Comparison of ENCODE assay signal across 8 mouse cellular contexts in genomic region chr6:42349006-42349425, GRCm38 (mm10). TPM values are rescaled to one million over a fixed set of nuclear protein-coding genes. Genes with fewer than 3 reads are reported as not detected.
DNase-seq lines count a peak whose midpoint lies in the region; ATAC-seq and TF ChIP-seq lines count a peak whose summit lies in the region.

No protein-coding gene starts in this region.

- H3K4me3 ChIP-seq in C2C12 (ENCODE audit: insufficient read depth, poor library complexity, severe bottlenecking) = peak overlapping the region; percentile 32
- H3K4me3 ChIP-seq in embryonic facial prominence, embryonic 11.5 days (ENCODE audit: low read depth, low read length) = peak overlapping the region; percentile 80
- peak overlapping the region; percentile 86 for H3K4me3 ChIP-seq in kidney, embryonic 15.5 days (replicated peaks)
- peak overlapping the region; percentile 62 for H3K4me3 ChIP-seq in midbrain, embryonic 16.5 days (ENCODE audit: low read depth, low read length)
- H3K4me3 ChIP-seq in stomach, embryonic 16.5 days (replicated peaks; ENCODE audit: low read length) = peak overlapping the region; percentile 83

- no peak; the same call in 1 of the 2 replicates for ATAC-seq in embryonic facial prominence, embryonic 11.5 days (replicated peaks; ENCODE audit: insufficient number of reproducible peaks, low FRiP score, low TSS enrichment, low read depth)
- ATAC-seq in kidney, embryonic 15.5 days (replicated peaks; ENCODE audit: low FRiP score) = peak; percentile 13
- peak; percentile 32 for ATAC-seq in midbrain, embryonic 16.5 days
- peak; percentile 37; the same call in 1 of the 2 replicates for ATAC-seq in stomach, embryonic 16.5 days (ENCODE audit: insufficient read depth, low FRiP score)

- peak overlapping the region; percentile 86 for H3K9ac ChIP-seq in embryonic facial prominence, embryonic 11.5 days (replicated peaks; ENCODE audit: low read length)
- H3K9ac ChIP-seq in kidney, embryonic 15.5 days = peak overlapping the region; percentile 91
- peak overlapping the region; percentile 72 for H3K9ac ChIP-seq in midbrain, embryonic 16.5 days (ENCODE audit: low read depth, low read length)
- peak overlapping the region; percentile 96 for H3K9ac ChIP-seq in stomach, embryonic 16.5 days (ENCODE audit: low read length)

- H3ac ChIP-seq in C2C12 (ENCODE audit: control insufficient read depth, insufficient read length, low read depth) = peak overlapping the region; percentile 76

- peaks cover 4% of the 10 kb centered on the region for H3K4me1 ChIP-seq in embryonic facial prominence, embryonic 11.5 days (ENCODE audit: control insufficient read depth, insufficient read depth, low read length)
- H3K4me1 ChIP-seq in kidney, embryonic 15.5 days = peaks cover 46% of the 10 kb centered on the region
- peaks cover 24% of the 10 kb centered on the region for H3K4me1 ChIP-seq in midbrain, embryonic 16.5 days (ENCODE audit: control insufficient read depth, insufficient read depth, low read length)
- peaks cover 36% of the 10 kb centered on the region for H3K4me1 ChIP-seq in stomach, embryonic 16.5 days (ENCODE audit: control insufficient read depth, insufficient read depth, low read length)

- 0% methylated on average over 11 of the region's 11 CpGs for WGBS in embryonic facial prominence, embryonic 11.5 days
- 1% methylated on average over 11 of the region's 11 CpGs for WGBS in kidney, embryonic 15.5 days
- WGBS in midbrain, embryonic 16.5 days = 1% methylated on average over 11 of the region's 11 CpGs
- WGBS in stomach, embryonic 16.5 days = 2% methylated on average over 11 of the region's 11 CpGs

- no peaks in the 10 kb centered on the region for H3K9me3 ChIP-seq in embryonic facial prominence, embryonic 11.5 days (replicated peaks; ENCODE audit: control insufficient read depth, low read length)
- no peaks in the 10 kb centered on the region for H3K9me3 ChIP-seq in kidney, embryonic 15.5 days (replicated peaks)
- H3K9me3 ChIP-seq in midbrain, embryonic 16.5 days (replicated peaks; ENCODE audit: control insufficient read depth, low read length, poor library complexity, severe bottlenecking) = no peaks in the 10 kb centered on the region
- no peaks in the 10 kb centered on the region for H3K9me3 ChIP-seq in stomach, embryonic 16.5 days (replicated peaks; ENCODE audit: control insufficient read depth, low read length)

- peak overlapping the region; percentile 79 for H3K4me2 ChIP-seq in embryonic facial prominence, embryonic 11.5 days (ENCODE audit: low read depth, low read length)
- peak overlapping the region; percentile 78 for H3K4me2 ChIP-seq in kidney, embryonic 15.5 days
- peak overlapping the region; percentile 93 for H3K4me2 ChIP-seq in midbrain, embryonic 16.5 days (ENCODE audit: low read length)
- peak overlapping the region; percentile 95 for H3K4me2 ChIP-seq in stomach, embryonic 16.5 days (ENCODE audit: low read depth, low read length)

- TF ChIP-seq CTCF in C2C12 (IDR thresholded peaks at IDR 0.05; ENCODE audit: control insufficient read depth, insufficient read depth, insufficient read length) = peak; percentile 26

- H3K27me3 ChIP-seq in C2C12 (ENCODE audit: control insufficient read depth, insufficient read depth, insufficient read length) = no peaks in the 10 kb centered on the region
- H3K27me3 ChIP-seq in embryonic facial prominence, embryonic 11.5 days (ENCODE audit: control insufficient read depth, insufficient read depth, low read length) = no peaks in the 10 kb centered on the region
- 0 out of 2 replicates have a peak, but pooled peaks cover 4% of the 10 kb centered on the region for H3K27me3 ChIP-seq in kidney, embryonic 15.5 days
- no peaks in the 10 kb centered on the region for H3K27me3 ChIP-seq in midbrain, embryonic 16.5 days (ENCODE audit: control insufficient read depth, insufficient read depth, low read depth, low read length)
- H3K27me3 ChIP-seq in stomach, embryonic 16.5 days (ENCODE audit: control insufficient read depth, insufficient read depth, low read length) = no peaks in the 10 kb centered on the region

- peak; percentile 85 for DNase-seq in adrenal gland, postnatal 14 days
- DNase-seq in embryonic facial prominence, embryonic 11.5 days (ENCODE audit: low spot score) = peak; percentile 80
- peak; percentile 87 for DNase-seq in heart, adult 8-10 months (ENCODE audit: low spot score)
- DNase-seq in liver = peak; percentile 78

- peak overlapping the region; percentile 93 for H3K27ac ChIP-seq in embryonic facial prominence, embryonic 11.5 days (replicated peaks; ENCODE audit: low read depth, low read length)
- peak overlapping the region; percentile 99 for H3K27ac ChIP-seq in kidney, embryonic 15.5 days
- H3K27ac ChIP-seq in midbrain, embryonic 16.5 days (ENCODE audit: low read length) = peak overlapping the region; percentile 87
- H3K27ac ChIP-seq in stomach, embryonic 16.5 days (ENCODE audit: low read length) = peak overlapping the region; percentile 97

- peaks cover 39% of the 10 kb centered on the region for H3K79me3 ChIP-seq in C2C12 (ENCODE audit: low read depth)

- peaks cover 41% of the 10 kb centered on the region for H3K79me2 ChIP-seq in C2C12 (ENCODE audit: control insufficient read depth, insufficient read depth)

- H3K36me3 ChIP-seq in C2C12 (ENCODE audit: control insufficient read depth, insufficient read depth) = peaks cover 34% of the 10 kb centered on the region
- H3K36me3 ChIP-seq in embryonic facial prominence, embryonic 11.5 days (replicated peaks; ENCODE audit: control insufficient read depth, insufficient read depth, low read depth, low read length) = no peaks in the 10 kb centered on the region; the same call in 1 of the 2 replicates
- H3K36me3 ChIP-seq in kidney, embryonic 15.5 days = peaks cover 24% of the 10 kb centered on the region
- no peaks in the 10 kb centered on the region for H3K36me3 ChIP-seq in midbrain, embryonic 16.5 days (ENCODE audit: control insufficient read depth, insufficient read depth, low read length)
- peaks cover 9% of the 10 kb centered on the region; the same call in 1 of the 2 replicates for H3K36me3 ChIP-seq in stomach, embryonic 16.5 days (ENCODE audit: control insufficient read depth, insufficient read depth, low read length)

TF ChIP-seq in C2C12, 6 proteins besides CTCF, POLR2A, EP300 and RAD21:
- no peak for TF ChIP-seq USF1 (IDR thresholded peaks at IDR 0.05; ENCODE audit: low read depth)
- TF ChIP-seq MAX (IDR thresholded peaks at IDR 0.05) = no peak
- TF ChIP-seq CEBPB (IDR thresholded peaks at IDR 0.05; ENCODE audit: low read depth) = no peak
- TF ChIP-seq MYOD1 (IDR thresholded peaks at IDR 0.05; ENCODE audit: control insufficient read depth, insufficient read length, low read depth) = no peak
- TF ChIP-seq MYOG (IDR thresholded peaks at IDR 0.05; ENCODE audit: control insufficient read depth, extremely low read depth, insufficient read length) = no peak
- no peak for TF ChIP-seq FOSL1 (IDR thresholded peaks at IDR 0.05; ENCODE audit: insufficient read depth, low read length, poor library complexity, severe bottlenecking)

RNA-seq across cellular contexts. Expression of gene Zyx, which starts 0.4 kb away (rescaled TPM):
- 694 TPM for polyA plus RNA-seq in C2C12 (2012; fragmentation: generic; extraction: Trizol)
- 115 and 117 TPM in 2 replicates for total RNA-seq in adrenal gland, postnatal 14 days (2021)
- 61.3 and 71.9 TPM in 2 replicates for polyA plus RNA-seq in embryonic facial prominence, embryonic 11.5 days (2014; fragmentation: Nextera tagmentation; extraction: Ambion mirVana)
- total RNA-seq in heart, adult 8-10 months (2022) = 10 to 100 TPM; 39.3 to 47.4 (median 44.6) TPM
- polyA plus RNA-seq in kidney, embryonic 15.5 days (2015; fragmentation: Nextera tagmentation; extraction: Ambion mirVana) = 102 and 127 TPM in 2 replicates
- polyA plus RNA-seq in midbrain, embryonic 16.5 days (2015; fragmentation: Nextera tagmentation; extraction: Ambion mirVana) = 55.1 and 56.5 TPM in 2 replicates
- polyA plus RNA-seq in stomach, embryonic 16.5 days (2015; fragmentation: Nextera tagmentation; extraction: Ambion mirVana) = 99.0 and 107 TPM in 2 replicates

RNA-seq across cellular contexts. Expression of gene Epha1, which starts 24.1 kb away (rescaled TPM):
- 8.4 TPM for polyA plus RNA-seq in C2C12 (2012; fragmentation: generic; extraction: Trizol)
- total RNA-seq in adrenal gland, postnatal 14 days (2021) = 1.2 and 3.6 TPM in 2 replicates
- 1.5 and 1.8 TPM in 2 replicates for polyA plus RNA-seq in embryonic facial prominence, embryonic 11.5 days (2014; fragmentation: Nextera tagmentation; extraction: Ambion mirVana)
- total RNA-seq in heart, adult 8-10 months (2022) = under 1 TPM; 0.19 to 0.37 (median 0.27) TPM
- polyA plus RNA-seq in kidney, embryonic 15.5 days (2015; fragmentation: Nextera tagmentation; extraction: Ambion mirVana) = 7.5 and 8.5 TPM in 2 replicates
- polyA plus RNA-seq in midbrain, embryonic 16.5 days (2015; fragmentation: Nextera tagmentation; extraction: Ambion mirVana) = 0.47 and 0.94 TPM in 2 replicates
- 25.5 and 31.3 TPM in 2 replicates for polyA plus RNA-seq in stomach, embryonic 16.5 days (2015; fragmentation: Nextera tagmentation; extraction: Ambion mirVana)

RNA-seq across cellular contexts. Expression of gene Fam131b, which starts 24.6 kb away (rescaled TPM):
- polyA plus RNA-seq in C2C12 (2012; fragmentation: generic; extraction: Trizol) = 15.6 TPM
- total RNA-seq in adrenal gland, postnatal 14 days (2021) = 0.30 and 0.90 TPM in 2 replicates
- 0.66 and 1.7 TPM in 2 replicates for polyA plus RNA-seq in embryonic facial prominence, embryonic 11.5 days (2014; fragmentation: Nextera tagmentation; extraction: Ambion mirVana)
- under 1 TPM; 0.44 to 0.82 (median 0.51) TPM for total RNA-seq in heart, adult 8-10 months (2022)
- polyA plus RNA-seq in kidney, embryonic 15.5 days (2015; fragmentation: Nextera tagmentation; extraction: Ambion mirVana) = 0.24 and 0.26 TPM in 2 replicates
- polyA plus RNA-seq in midbrain, embryonic 16.5 days (2015; fragmentation: Nextera tagmentation; extraction: Ambion mirVana) = 7.8 and 8.4 TPM in 2 replicates
- polyA plus RNA-seq in stomach, embryonic 16.5 days (2015; fragmentation: Nextera tagmentation; extraction: Ambion mirVana) = 0.29 and 0.32 TPM in 2 replicates

RNA-seq across cellular contexts. Expression of gene Tas2r143, which starts 51.0 kb away (rescaled TPM):
- polyA plus RNA-seq in C2C12 (2012; fragmentation: generic; extraction: Trizol) = not detected
- total RNA-seq in adrenal gland, postnatal 14 days (2021) = 2.0 and 3.5 TPM in 2 replicates
- polyA plus RNA-seq in embryonic facial prominence, embryonic 11.5 days (2014; fragmentation: Nextera tagmentation; extraction: Ambion mirVana) = not detected in 2 replicates
- not detected for total RNA-seq in heart, adult 8-10 months (2022)
- not detected in 2 replicates for polyA plus RNA-seq in kidney, embryonic 15.5 days (2015; fragmentation: Nextera tagmentation; extraction: Ambion mirVana)
- not detected in 2 replicates for polyA plus RNA-seq in midbrain, embryonic 16.5 days (2015; fragmentation: Nextera tagmentation; extraction: Ambion mirVana)
- polyA plus RNA-seq in stomach, embryonic 16.5 days (2015; fragmentation: Nextera tagmentation; extraction: Ambion mirVana) = not detected in 2 replicates

RNA-seq across cellular contexts. Expression of gene Tas2r135, which starts 56.2 kb away (rescaled TPM):
- not detected for polyA plus RNA-seq in C2C12 (2012; fragmentation: generic; extraction: Trizol)
- 1.4 and 2.2 TPM in 2 replicates for total RNA-seq in adrenal gland, postnatal 14 days (2021)
- not detected in 2 replicates for polyA plus RNA-seq in embryonic facial prominence, embryonic 11.5 days (2014; fragmentation: Nextera tagmentation; extraction: Ambion mirVana)
- total RNA-seq in heart, adult 8-10 months (2022) = under 1 TPM in 1 of 4 experiments, not detected in 3; 0.25 TPM
- polyA plus RNA-seq in kidney, embryonic 15.5 days (2015; fragmentation: Nextera tagmentation; extraction: Ambion mirVana) = not detected in 2 replicates
- polyA plus RNA-seq in midbrain, embryonic 16.5 days (2015; fragmentation: Nextera tagmentation; extraction: Ambion mirVana) = not detected in 2 replicates
- not detected in 2 replicates for polyA plus RNA-seq in stomach, embryonic 16.5 days (2015; fragmentation: Nextera tagmentation; extraction: Ambion mirVana)

Comparison
In these comparisons a context has a peak if more than half of its experiments do, and no peak if none do; other contexts are left out.
1. H3K4me3 ChIP-seq: peak in every context shown above with its lines; median percentile 86 in kidney, embryonic 15.5 days; 83 in stomach, embryonic 16.5 days; 80 in embryonic facial prominence, embryonic 11.5 days; 62 in midbrain, embryonic 16.5 days; 32 in C2C12.